Mouse (Mus musculus) stomach, postnatal 0 days (tissue): ENCODE measurements around the gene Padi4. TPM values are rescaled to one million over a fixed set of nuclear protein-coding genes. Genes with fewer than 3 reads are reported as not detected.
A peak's percentile ranks its signal among the peaks of the same experiment; 100 is the strongest.

Experiments
- ATAC-seq: fragments of 200-750 bp; cut with Nextera tagmentation; 2 replicates; pipeline ENCODE4 v1.8.0; 2017; ENCODE audit not compliant: low FRiP score, low TSS enrichment
- DNase-seq: peaks from one replicate; pipeline ENCODE4 v3.0.0-alpha.2; 2016; ENCODE audit warnings: low spot score
- H3K27ac ChIP-seq: fragments of 300-500 bp; sonication (generic); replicated peaks from 2 replicates; pipeline ENCODE4 v1.5.1; 2014; ENCODE audit warnings: mild to moderate bottlenecking, control low read depth
- H3K27me3 ChIP-seq: fragments of 300-500 bp; sonication (generic); 2 replicates; pipeline ENCODE4 v1.6.1; 2014; ENCODE audit warnings: low read length; ENCODE audit not compliant: control insufficient read depth, insufficient read depth
- H3K36me3 ChIP-seq: fragments of 300-500 bp; sonication (generic); 2 replicates; pipeline ENCODE4 v1.6.1; 2014; ENCODE audit warnings: low read length, mixed read lengths; ENCODE audit not compliant: control insufficient read depth, insufficient read depth
- H3K4me1 ChIP-seq: fragments of 300-500 bp; sonication (generic); replicated peaks from 2 replicates; pipeline ENCODE4 v1.6.1; 2014; ENCODE audit warnings: antibody characterized with exemption; ENCODE audit not compliant: control insufficient read depth, insufficient read depth
- H3K4me2 ChIP-seq: fragments of 300-500 bp; sonication (generic); replicated peaks from 2 replicates; pipeline ENCODE4 v1.6.1; 2014; ENCODE audit warnings: low read depth, mild to moderate bottlenecking, control low read depth, moderate library complexity
- H3K4me3 ChIP-seq: fragments of 300-500 bp; sonication (generic); 2 replicates; pipeline ENCODE4 v1.5.1; 2014; ENCODE audit warnings: low read depth, low read length, control low read depth
- H3K9ac ChIP-seq: fragments of 300-500 bp; sonication (generic); 2 replicates; pipeline ENCODE4 v1.6.1; 2014; ENCODE audit warnings: mild to moderate bottlenecking, low read length, control low read depth, mixed read lengths
- H3K9me3 ChIP-seq: fragments of 300-500 bp; sonication (generic); 2 replicates; pipeline ENCODE4 v1.6.1; 2016; ENCODE audit warnings: low read length; ENCODE audit not compliant: control insufficient read depth
- CTCF ChIP-seq: IDR thresholded peaks from 2 replicates; pipeline ENCODE4 v1.5.1; 2016; ENCODE audit warnings: antibody characterized with exemption, low read depth, mild to moderate bottlenecking, moderate library complexity
- EP300 ChIP-seq: optimal IDR thresholded peaks from 2 replicates; pipeline ENCODE3; 2016; ENCODE audit warnings: antibody characterized with exemption
- WGBS: fragments of 180-500 bp; shearing (Covaris S2); extraction: QIAGEN DNeasy Blood & Tissue Kit; methylation state at CpG from one replicate; pipeline ENCODE4 v1.1.7; 2014; 5-methylcytosine and 5-hydroxymethylcytosine counted together
- polyA plus RNA-seq: library from polyadenylated mRNA; unstranded; fragments of >200 nt; fragmentation: Nextera tagmentation; extraction: Ambion mirVana; gene quantifications from 2 replicates; pipeline ENCODE4 v1.2.1, GENCODE M21; 2015

The Padi4 gene
- polyA plus RNA-seq, 1 experiment from 2014 or later = 0.23 TPM

DNA sequence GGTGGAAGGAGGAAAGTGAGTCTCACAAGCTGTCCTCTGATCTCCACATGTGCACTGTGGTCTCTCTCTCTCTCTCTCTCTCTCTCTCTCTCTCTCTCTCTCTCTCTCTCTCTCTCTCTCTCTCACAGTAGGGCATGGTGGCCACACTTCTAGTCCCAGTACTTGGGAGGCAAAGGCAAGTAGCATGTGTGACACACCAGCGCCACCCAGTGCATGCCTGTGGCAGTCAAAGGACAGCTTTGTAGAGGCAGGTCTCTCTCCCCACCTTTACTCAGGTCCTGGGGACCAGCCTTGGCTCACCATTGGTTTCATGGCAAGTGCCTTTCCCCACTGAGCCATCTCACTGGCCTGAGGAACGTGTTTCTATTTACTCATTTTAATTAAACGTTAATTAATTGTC lies 29.4 kb downstream of the Padi4 start:
- Histone ChIP-seq H3K4me2 (no peak overlapping the region), H3K9me3 (no peaks in the 10 kb centered on the region), H3K27me3 (no peaks in the 10 kb centered on the region), H3K27ac (no peak overlapping the region), H3K9ac (no peak overlapping the region), H3K4me3 (no peak overlapping the region), H3K36me3 (no peaks in the 10 kb centered on the region), H3K4me1 (no peaks in the 10 kb centered on the region)
- no peak for TF ChIP-seq EP300
- peak; percentile 77 for TF ChIP-seq CTCF
- WGBS = 13% methylated on average over 3 of the region's 3 CpGs
- DNase-seq (peak; percentile 69), ATAC-seq (no peak)

DNA sequence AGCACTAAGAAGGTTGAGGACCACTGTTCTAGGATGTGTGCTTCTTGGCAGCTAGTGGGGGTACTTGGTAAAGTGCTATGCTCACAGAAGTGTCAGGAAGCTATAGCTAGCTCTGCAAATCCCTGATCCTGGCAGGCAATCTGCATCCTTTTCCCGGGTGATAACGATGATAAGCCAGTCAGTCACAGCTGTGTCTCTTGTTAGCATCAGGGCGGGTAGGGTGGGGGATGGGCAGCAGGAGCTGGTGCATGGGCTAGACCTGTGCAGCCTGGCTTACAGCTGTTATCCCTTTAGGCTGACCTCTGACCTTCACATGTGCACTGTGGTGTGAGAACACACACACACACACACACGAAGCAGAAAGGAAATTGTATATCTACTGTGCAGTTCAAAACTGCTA lies 30.9 kb downstream of the Padi4 start:
- Histone ChIP-seq H3K36me3 (no peaks in the 10 kb centered on the region), H3K4me1 (no peaks in the 10 kb centered on the region), H3K4me2 (no peak overlapping the region), H3K4me3 (no peak overlapping the region), H3K27me3 (no peaks in the 10 kb centered on the region), H3K9me3 (no peaks in the 10 kb centered on the region), H3K27ac (no peak overlapping the region), H3K9ac (no peak overlapping the region)
- WGBS = 45% methylated on average over 4 of the region's 4 CpGs
- no peak for ATAC-seq
- TF ChIP-seq EP300 = no peak
- TF ChIP-seq CTCF = no peak
- no peak for DNase-seq

DNA sequence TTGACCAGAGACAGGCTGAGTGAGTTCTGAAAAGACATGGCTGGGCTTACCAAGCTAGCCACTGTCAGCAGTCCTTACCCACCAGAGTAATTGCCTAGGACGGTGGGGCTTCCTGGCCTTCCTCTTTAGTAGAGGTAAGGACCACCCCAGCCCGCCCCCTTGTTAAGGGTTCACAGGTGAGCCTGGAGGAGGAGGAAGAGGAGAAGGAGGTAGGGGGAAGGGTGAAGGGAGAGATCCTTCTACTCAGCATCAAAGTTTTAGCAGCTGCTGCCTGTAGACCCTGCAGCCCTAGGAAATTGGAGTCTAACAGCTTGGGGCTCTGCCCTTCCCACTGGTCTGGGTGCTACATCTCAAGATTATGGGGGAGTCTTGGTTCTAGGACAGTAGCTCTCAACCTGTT lies 31.5 kb downstream of the Padi4 start, which contains the start of gene Padi6:
Gene Padi6 (minus strand): TSS at position 101 of the 400 bp plus-strand sequence.
- ATAC-seq = no peak
- no peak within 1 kb of the TSS for H3K9ac ChIP-seq
- DNase-seq = no peak
- H3K4me1 ChIP-seq = no peaks in the 10 kb centered on the region
- no peak within 1 kb of the TSS for H3K4me2 ChIP-seq
- H3K4me3 ChIP-seq = no peak within 1 kb of the TSS
- no peaks in the 10 kb centered on the region for H3K9me3 ChIP-seq
- no peak within 1 kb of the TSS for H3K27ac ChIP-seq
- no peaks in the 10 kb centered on the region for H3K36me3 ChIP-seq
- no peaks in the 10 kb centered on the region for H3K27me3 ChIP-seq
- TF ChIP-seq EP300 = no peak
- TF ChIP-seq CTCF = no peak
- 73% methylated on average over 2 of the region's 2 CpGs for WGBS

DNA sequence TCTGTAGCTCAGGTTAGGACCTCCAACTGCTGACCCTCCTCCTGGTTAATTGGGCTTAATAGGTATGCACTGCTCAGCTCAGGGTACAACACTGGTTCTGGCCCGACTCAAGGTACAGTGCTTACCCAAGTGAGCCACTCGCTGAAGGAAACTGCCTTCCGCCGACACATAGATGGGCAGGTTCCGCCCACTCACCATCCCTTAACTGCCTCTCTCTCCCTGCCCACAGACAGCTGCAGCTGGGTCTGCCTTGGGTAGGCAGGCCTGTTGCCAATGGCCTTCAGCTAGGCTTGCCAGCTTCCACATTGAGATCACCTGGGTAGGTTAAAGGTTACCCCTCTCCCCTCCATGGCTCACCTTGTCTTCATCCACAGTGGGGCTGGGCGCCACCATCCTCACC lies 32.6 kb downstream of the Padi4 start:
- ATAC-seq = no peak

DNA sequence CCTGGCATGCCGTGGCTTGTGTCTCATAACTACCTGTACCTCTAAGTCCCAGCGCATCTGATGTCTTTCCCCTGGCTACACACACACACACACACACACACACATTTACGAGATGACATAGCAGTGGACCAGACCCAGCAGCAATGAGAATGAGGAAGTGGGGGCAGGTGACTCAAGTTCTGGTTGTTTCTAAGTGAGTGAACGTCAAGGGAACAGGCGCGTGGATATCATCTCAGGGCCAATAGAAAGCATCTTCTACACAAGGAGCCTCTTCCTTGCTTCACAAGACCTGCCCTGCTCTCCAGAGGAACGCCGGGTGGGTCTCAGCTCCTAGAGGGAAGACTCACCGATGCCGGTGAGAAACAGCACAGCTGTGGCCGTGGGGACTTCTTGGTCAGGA lies 33.4 kb downstream of the Padi4 start:
- WGBS = 76% methylated on average over 11 of the region's 11 CpGs
- no peak for TF ChIP-seq EP300
- no peak for TF ChIP-seq CTCF
- no peaks in the 10 kb centered on the region for H3K9me3 ChIP-seq
- DNase-seq (no peak), ATAC-seq (no peak)
- no peak overlapping the region for H3K9ac ChIP-seq
- H3K4me1 ChIP-seq = no peaks in the 10 kb centered on the region
- no peak overlapping the region for H3K27ac ChIP-seq
- H3K36me3 ChIP-seq = no peaks in the 10 kb centered on the region
- no peak overlapping the region for H3K4me3 ChIP-seq
- no peaks in the 10 kb centered on the region for H3K27me3 ChIP-seq
- H3K4me2 ChIP-seq = no peak overlapping the region

More for the DNA sequence above, 32.6 kb downstream of the Padi4 start:
- Histone ChIP-seq H3K4me3 (no peak overlapping the region), H3K36me3 (no peaks in the 10 kb centered on the region), H3K4me2 (no peak overlapping the region), H3K9me3 (no peaks in the 10 kb centered on the region), H3K9ac (no peak overlapping the region), H3K4me1 (no peaks in the 10 kb centered on the region), H3K27ac (no peak overlapping the region), H3K27me3 (no peaks in the 10 kb centered on the region)
- 89% methylated on average over 6 of the region's 6 CpGs for WGBS
- TF ChIP-seq CTCF (no peak), EP300 (no peak)
- no peak for DNase-seq

DNA sequence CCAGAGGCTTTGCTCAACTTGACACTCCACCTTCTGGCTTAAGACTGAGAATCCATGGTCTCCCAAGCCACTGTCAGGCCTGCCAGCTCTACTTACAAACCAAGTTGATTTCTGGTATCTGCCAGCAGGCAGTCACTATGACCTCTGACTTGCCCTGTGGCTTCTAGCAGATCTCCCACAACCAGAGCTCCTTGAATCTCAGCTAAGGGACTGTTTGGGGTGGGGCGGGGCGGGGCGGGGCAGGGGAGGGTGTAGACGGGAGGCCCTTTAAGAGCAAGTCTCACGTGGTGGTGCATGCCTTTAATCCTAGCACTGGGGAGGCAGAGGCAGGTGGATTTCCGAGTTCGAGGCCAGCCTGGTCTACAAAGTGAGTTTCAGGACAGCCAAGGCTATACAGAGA lies 41.2 kb downstream of the Padi4 start:
- TF ChIP-seq CTCF (no peak), EP300 (no peak)
- WGBS = 66% methylated on average over 7 of the region's 7 CpGs
- Histone ChIP-seq H3K4me1 (no peaks in the 10 kb centered on the region), H3K27me3 (no peaks in the 10 kb centered on the region), H3K4me3 (no peak overlapping the region), H3K9ac (no peak overlapping the region), H3K36me3 (no peaks in the 10 kb centered on the region), H3K27ac (no peak overlapping the region), H3K4me2 (no peak overlapping the region), H3K9me3 (no peaks in the 10 kb centered on the region)
- ATAC-seq (no peak), DNase-seq (no peak)
